Mouse (Mus musculus): ENCODE measurements around the gene Spata2l.
A peak's percentile ranks its signal among the peaks of the same experiment; 100 is the strongest.

The Spata2l gene

DNA sequence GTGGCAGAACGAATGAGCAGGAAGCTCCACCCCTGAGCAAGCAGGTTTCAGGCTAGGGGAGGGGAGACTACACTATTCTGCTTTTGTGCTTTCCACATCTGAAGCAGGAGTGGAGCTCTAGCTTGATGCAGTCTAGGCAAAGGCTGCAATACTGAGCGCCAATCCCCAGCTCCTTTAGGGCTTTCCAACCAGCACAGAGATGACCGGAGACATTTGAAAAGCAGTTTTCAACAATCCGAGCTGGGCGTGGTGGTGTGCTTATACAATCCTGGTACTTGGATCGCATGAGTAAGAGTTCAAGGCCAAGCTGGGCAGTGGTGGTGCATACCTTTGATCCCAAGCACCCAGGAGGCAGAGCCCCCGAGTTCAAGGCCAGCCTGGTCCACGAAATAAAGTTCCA lies 44.1 kb downstream of the Spata2l start:
- no peak for DNase-seq

DNA sequence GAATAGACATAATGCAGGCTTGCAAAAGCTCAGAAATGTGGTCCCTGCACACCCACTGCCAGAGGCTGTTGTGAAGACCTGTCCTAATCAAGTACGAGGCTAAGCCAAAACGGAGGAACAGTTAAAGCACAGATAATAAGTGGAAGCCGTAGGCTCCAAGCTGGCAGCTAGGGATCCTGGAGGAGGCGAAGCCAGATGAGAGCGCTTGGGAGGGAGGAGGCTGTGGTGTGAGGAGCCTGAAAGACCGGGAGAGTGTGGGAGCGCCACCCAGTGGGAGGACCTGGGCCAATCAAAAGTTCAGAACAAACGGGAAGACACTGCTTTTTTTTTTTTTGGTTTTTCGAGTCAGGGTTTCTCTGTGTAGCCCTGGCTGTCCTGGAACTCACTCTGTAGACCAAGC lies 45.4 kb downstream of the Spata2l start:
- DNase-seq, result peak; percentile 89

DNA sequence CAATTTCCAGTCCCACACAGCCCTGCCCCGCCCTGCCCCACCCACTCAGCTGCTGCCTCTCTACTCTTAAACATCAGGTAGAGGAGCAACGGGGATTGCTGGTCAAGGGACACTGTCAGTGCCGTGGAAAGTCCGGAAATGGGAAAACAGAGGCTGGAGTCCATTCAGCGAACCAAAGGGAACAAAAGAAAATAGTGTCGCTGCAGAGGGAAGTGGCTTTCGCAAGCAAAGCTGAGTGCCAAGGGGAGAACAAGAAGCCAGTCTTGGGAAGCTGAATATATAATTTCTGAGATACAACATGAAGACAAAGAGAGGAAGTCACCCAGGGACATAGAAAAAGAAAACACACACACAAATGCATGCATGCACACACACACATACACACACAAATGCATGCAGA lies 47.2 kb downstream of the Spata2l start:
- DNase-seq, result no peak

DNA sequence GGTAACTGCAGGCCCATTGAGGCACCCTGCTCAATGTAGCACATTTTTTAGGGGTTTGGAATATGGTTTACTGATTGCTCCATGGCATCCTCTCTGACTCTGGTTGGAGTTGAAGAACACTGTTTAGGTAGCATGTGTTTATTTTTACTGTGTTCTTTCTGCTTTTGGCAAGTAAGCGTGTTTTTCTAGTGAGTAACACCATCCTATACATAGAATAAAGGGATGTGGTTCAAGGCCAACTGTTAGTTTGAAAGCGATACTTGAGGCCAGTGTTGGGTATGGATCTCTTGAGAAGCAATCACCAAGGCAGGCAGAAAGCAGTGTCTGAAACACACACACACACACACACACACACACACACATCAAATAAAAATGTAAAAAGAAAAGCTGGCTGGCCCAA lies 48.0 kb downstream of the Spata2l start:
- DNase-seq, result no peak

DNA sequence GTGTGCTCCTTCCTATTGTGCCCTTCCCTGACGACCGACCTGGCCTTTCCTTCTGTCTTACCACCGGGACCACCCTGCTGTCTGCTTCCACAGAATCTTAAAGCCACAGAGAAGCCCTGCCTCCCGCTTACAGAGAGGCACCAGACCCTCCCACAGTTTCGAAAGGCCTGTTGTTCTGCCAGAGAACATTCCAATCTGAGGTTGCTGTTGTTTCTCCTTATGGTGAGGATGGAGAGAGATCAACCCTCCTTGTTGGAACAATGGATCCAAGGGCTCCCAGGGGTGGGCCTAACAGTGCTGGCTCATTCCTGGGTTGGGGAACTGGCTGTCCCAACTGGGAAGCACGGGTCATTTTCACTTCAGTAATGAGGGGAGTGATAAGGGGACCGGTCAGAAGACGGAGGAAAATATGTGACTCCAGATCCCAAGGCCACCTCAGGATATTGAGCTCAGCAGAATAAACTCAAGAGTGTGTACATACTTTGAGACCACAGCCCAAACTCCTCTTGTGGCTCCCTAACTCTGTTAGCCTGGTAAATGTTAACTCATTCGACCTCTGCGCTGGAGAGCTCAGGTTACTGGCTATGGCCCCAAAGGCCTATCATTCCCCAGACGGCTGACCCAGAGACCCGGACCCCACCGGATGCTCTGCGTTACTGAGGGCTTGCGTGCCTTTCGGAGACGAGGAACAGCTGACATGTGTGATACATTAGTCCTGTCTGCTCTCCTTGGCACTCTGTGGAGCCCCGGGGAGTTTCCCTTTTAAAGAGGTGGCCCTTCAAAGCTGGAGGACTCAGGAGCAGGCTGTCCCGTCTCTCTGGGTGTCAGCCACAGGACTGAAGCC lies 50.2 kb downstream of the Spata2l start, which contains the start of gene Dpep1:
Gene Dpep1, plus strand, starts transcription at position 677 of the 844 bp plus-strand sequence.
- DNase-seq, result peak; percentile 76

DNA sequence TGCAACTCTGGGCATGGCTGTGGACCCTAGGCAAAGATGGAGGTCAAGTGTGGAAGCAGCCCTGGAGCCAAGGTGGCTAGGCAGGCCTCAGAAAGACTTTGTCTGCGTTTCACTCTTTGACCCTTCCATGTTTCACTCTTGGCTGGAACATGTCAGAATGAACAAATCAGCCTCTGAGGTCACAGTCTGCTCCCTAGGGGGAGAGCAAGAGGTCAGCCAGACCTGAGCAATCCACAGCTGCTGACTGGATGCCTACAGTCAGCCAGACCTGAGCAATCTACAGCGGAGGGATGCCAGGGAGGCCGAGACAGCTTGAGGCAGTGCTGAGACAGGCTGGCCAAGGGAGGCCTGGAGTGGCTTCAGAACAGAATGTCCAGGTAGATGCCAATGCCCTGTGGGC lies 54.6 kb downstream of the Spata2l start:
- DNase-seq, result peak; percentile 77

All from embryo, embryonic 11 days (tissue).